Mouse (Mus musculus): ENCODE data around the gene Lpar6.

Lpar6 gene

DNA sequence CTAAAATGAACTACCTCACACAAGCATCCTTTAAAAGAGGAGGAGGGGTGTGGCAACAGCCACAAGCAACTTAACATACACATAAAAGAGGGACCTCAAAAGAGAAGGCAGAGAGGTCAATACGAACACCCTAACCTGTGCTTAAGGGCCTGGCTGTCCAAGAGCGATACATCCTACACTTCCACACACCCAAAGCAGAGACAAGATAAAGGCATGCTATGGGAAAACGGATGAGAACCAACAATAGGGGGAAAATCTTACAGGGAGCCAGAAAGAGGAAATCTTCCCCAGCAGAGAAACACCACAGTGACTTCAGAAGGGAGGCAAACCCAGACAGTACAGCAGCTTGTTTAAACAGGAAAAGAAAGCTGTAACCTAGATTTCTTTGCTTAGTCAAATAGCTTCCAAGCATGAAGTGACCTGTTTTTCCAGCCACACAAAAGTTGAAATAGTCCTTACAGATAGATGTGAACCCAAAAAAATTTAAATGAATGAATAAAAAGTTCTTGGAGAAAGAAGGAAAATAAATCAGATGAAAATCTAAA, 17.8 kb downstream of the Lpar6 start:
- DNase-seq (ENCODE audit: low read depth), result no peak

- no peak for DNase-seq (ENCODE audit: low read depth)
Measured at GRCm38 (mm10) chr14:73257348-73257747, 19.7 kb downstream of the Lpar6 start.

DNA sequence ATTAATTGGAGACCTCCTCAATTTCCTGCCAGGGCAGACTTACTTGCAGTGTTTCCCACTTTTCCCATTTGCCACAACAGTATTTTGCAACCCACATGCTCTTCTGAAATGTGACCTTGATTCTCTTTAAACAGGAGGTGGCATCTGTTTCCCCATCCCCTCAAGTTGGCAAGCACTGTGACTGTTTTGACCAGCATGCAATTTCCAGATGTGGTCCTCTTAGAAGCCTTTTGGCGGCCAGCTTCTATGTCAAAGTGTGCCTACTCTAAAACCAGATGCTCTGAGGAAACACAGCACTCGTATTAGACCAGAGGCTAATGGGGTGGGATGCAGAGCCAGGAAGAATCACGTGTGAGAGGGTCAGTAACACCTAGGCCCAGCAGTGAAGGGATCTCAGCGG, 20.5 kb downstream of the Lpar6 start:
- DNase-seq (ENCODE audit: low read depth), result no peak

DNA sequence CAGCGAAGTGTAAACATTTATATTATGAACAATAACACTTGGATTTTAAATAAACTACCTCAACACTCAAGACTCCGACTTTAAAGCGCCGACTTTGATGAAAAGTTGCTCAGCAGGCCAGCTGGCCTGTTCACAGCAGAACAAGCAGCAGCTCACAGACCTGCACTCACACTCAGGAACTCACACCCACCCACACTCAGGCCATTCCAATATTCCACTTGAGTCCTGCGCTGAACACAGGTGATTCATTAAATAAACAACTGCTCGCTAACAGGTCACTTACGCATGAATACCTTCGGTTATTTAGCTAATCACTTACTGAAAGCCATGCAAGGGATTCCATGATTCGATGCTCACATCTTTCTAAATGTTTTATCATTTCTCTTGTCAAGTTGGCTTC, 24.5 kb downstream of the Lpar6 start:
- no peak for DNase-seq (ENCODE audit: low read depth)

- peak; percentile 14 for DNase-seq (ENCODE audit: low read depth)
Measured at GRCm38 (mm10) chr14:73266166-73266565, 28.5 kb downstream of the Lpar6 start.

DNA sequence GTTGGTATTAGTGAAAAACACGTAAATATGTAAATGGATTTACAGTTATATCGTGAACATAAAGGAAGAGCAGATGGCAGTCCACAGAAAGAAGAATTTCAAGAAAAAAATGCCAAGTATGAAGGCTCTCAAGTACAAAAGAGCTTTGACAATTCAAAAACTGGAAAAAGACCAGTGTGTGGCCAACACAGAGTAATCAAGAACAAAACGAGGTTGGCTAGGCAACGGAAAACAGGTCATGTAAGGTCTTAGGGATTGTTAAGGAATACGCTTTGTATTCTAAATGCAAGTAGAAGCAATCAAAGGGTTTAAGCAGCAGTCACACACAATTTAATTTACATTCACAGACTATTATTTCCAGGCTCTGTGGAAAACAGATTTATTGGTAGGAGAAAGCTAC, 34.1 kb downstream of the Lpar6 start:
- DNase-seq (ENCODE audit: low read depth), result no peak

GRCm38 (mm10) chr14:73279096-73279495, 41.4 kb downstream of the Lpar6 start:
- no peak for DNase-seq (ENCODE audit: low read depth)

GRCm38 (mm10) chr14:73280996-73281395, 43.3 kb downstream of the Lpar6 start:
- DNase-seq (ENCODE audit: low read depth), result peak; percentile 33

- DNase-seq (ENCODE audit: low read depth), result no peak
Measured at GRCm38 (mm10) chr14:73289915-73290314, 52.2 kb downstream of the Lpar6 start.

DNA sequence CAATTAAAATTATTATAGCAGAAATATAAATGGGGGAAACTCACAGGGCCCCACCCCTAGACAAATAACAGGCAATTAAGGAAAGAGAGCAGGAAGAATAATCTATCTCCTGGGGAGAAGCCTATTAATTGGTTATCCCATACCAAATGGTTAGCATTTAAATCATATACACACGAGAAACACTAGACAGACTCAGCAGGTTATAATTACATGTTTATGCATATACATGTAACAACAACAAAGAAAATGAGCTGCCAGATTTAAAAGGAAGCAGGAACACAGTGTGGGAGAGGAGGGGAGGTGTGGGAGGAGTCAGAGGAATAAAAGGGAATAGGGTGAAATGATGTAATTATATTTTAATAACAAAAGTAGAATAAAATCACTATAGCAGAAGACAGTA, 54.7 kb downstream of the Lpar6 start:
- no peak for DNase-seq (ENCODE audit: low read depth)
